Mouse (Mus musculus): ENCODE measurements around the gene Fermt3.

GRCm38 (mm10) chr19:6993011-6993770 is 26.1 kb downstream of the Fermt3 start:
- TF ChIP-seq CTCF (IDR thresholded peaks at IDR 0.05; ENCODE audit: insufficient read depth, low read length) = no peak
- TF ChIP-seq POLR2A (IDR thresholded peaks at IDR 0.05; ENCODE audit: borderline replicate concordance, extremely low read depth, low read depth, low read length) = no peak
